Mouse (Mus musculus) left cerebral cortex, postnatal 25 days (tissue): ENCODE data around the gene Rph3al. TPM values are rescaled to one million over a fixed set of nuclear protein-coding genes. Genes with fewer than 3 reads are reported as not detected.

Experiments
- DNase-seq, 2 experiments: peaks; one replicate each; pipeline ENCODE4 v3.0.0; 2022; ENCODE audit warnings: low spot score in 2 of 2, mixed read lengths in 1 of 2
- intact Hi-C: fragments of 180-260 bp; cut with DNase I; formaldehyde crosslinking; loops from one replicate; pipeline ENCODE4 v1.15.1; 2025
- total RNA-seq, 2 experiments: library from RNA; stranded (reverse); gene quantifications; 2 replicates each; pipeline ENCODE4 v1.2.3; 2021

Rph3al gene
- total RNA-seq, 2 experiments from 2014 or later: 2.3 to 3.0 TPM

DNA sequence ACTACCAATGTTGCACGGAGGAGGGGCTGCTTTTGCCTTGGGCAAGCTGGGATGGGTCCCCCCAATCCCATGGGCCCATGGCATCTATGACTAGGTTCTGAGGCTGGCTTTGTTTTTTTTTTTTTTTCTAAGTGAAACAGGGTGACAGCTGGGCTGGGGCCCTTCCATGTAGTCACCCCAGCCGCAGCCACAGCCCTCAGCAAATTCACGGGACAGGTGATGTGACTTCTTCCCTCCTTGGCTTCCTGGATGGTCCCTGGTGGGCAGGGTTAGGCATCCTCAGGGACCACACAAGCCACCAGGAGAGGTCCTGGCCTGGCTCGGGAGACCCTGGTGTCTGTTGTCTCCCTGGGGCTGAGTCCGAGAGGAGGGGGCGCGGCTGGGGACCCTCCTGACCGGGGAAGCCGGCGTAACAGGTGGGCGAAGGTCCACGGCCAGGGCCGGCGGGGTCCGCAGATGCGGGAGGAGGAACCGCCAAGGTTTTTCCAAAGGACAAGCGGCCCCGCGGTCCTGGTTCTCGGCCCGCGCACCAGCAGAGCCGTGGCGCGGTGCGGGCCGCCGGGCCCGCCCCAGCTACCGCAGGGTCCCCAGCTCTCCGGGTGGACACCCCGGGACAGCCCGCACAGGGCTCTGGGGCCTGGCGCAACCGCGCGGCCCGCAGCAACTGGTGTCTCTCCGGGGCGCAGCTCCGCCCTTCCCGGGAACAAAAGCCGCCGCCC lies 143.5 kb downstream of the Rph3al start:
- DNase-seq: no peak
- intact Hi-C loops: loop anchor here (5.0 kb wide), 1 partner anchor 73 kb away; no protein-coding TSS in a partner anchor

DNA sequence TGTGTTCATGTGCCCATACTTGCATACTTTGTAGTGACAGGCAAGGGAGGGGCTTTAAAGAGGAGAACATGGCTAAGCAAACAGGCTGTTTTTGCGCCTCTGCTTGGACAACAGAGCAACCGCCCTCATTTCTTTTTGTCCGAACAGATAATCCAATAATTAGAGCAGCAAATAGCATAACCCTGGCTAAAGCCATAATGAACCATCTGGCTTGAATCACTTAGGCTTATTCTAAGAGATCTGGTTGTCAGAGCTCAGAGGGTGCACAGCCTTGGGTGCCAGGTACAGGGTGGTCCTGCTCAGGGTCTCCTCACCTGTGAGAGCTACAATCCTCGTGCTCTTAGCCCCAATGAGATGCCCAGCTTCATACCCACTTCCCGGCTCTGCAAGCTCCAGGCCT lies 144.9 kb downstream of the Rph3al start:
- DNase-seq: no peak
- intact Hi-C loops: no loop called here

DNA sequence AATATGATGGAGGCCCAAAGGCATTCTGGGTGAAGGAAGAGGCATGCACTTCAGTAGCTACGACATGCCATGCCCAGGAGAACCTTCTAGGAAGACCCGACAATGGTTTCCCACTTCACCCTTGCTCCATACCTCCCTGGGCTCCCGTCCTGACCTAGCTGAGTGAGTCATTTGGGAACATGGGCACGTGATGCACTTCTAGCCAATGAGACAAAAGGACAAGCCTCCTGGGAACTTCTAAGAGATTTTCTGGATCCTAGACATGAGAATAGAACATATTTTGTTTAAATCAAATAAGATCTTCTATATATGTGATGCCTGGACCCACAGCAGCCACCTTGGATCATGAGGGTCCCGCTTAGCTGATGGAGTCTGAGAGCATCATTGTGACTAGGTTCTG lies 145.7 kb downstream of the Rph3al start:
- DNase-seq: no peak
- intact Hi-C loops: no loop called here

DNA sequence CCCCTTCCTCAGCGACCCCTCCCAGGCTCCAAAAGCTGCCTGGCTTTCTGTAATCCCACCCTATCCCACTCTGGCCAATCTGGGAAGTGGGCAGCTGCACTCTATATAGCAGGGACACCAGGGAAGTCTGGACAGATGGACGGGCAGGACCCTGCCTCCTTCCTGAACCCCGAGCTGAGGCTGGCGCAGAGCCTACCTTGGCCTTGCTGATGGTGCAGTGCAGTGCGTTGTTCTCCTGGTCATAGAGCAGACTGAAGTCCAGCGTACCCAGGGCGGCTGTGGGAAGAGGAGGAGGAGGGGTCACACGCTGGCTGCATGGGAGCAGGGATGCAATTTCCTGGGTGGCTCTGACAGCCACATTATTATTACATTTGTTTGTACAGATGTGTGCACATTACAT lies 152.3 kb downstream of the Rph3al start:
- DNase-seq: no peak
- intact Hi-C loops: loop anchor here (10.0 kb wide), 1 partner anchor 299 kb away; no protein-coding TSS in a partner anchor

DNA sequence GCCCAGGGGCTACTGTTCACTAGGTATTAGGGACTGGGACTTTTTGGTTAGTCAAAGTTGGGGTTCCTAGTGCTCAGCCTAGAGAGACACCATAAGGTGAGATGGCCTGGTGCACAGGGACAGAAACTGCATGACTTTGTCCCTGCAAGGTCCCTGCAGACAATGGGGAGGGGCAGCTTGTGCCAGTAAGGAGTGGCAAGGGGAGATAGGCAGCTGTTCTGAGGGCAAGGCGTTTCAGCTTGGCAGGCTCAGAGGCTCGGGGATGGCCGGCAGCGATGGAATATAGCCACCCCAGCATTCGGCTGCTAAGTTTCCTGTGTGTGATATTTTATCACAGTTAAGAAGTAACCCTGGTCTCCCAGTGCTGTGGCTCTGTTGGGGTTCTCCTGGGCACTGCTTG lies 154.4 kb downstream of the Rph3al start:
- no peak for DNase-seq
- intact Hi-C loops: loop anchor here (2.0 to 10.0 kb wide), 3 partner anchors 119 to 301 kb away; no protein-coding TSS in a partner anchor

DNA sequence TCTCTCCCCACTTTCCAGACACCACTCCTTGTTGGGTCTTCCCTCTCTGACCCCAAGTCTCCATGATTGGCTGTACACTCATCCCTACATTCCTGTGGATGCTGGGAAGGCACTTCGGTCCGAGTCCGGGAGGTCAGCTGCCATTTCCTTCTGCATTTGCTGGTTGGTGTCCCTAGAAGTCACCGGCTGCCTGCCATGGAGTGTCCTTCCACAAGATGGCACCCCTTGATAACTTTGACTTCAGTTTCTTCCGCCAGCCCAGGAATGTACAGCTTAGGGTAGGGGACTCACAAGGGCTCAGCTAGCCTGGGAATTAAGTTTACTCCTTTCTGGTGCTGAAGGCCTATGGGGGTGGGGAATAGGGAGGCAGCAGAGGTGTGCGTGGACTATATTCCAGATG lies 156.3 kb downstream of the Rph3al start:
- intact Hi-C loops: loop anchor here (1.0 to 10.0 kb wide), 4 partner anchors 120 to 384 kb away; no protein-coding TSS in a partner anchor
- peak; percentile 68 to 73 for DNase-seq

Other genes starting within 250 kb of the Rph3al start
- 1,000 to 10,000 TPM in 1 of 2 experiments, 100 to 1,000 TPM in 1; 981 to 1,083 TPM for gene Ywhae, start 205.6 kb downstream of the Rph3al start, total RNA-seq
- 10 to 100 TPM; 22.8 to 27.9 TPM for gene Doc2b, start 142.4 kb downstream of the Rph3al start, total RNA-seq
- 1 to 10 TPM; 4.6 TPM for gene 1700016K19Rik, start 61.5 kb upstream of the Rph3al start, total RNA-seq
- gene Rflnb, start 89.4 kb upstream of the Rph3al start, total RNA-seq: 1 to 10 TPM; 8.9 to 9.8 TPM
- 10 to 100 TPM; 78.3 to 81.6 TPM for gene Vps53, start 241.2 kb upstream of the Rph3al start, total RNA-seq
- 10 to 100 TPM; 15.1 to 16.6 TPM for gene Fam57a, start 241.2 kb upstream of the Rph3al start, total RNA-seq